Mouse (Mus musculus): ENCODE measurements around the gene Zfp318. TPM values are rescaled to one million over a fixed set of nuclear protein-coding genes. Genes with fewer than 3 reads are reported as not detected.

The Zfp318 gene
- total and polyA plus RNA-seq, 3 experiments = 7.1 to 15.6 (median 14.9) TPM

DNA sequence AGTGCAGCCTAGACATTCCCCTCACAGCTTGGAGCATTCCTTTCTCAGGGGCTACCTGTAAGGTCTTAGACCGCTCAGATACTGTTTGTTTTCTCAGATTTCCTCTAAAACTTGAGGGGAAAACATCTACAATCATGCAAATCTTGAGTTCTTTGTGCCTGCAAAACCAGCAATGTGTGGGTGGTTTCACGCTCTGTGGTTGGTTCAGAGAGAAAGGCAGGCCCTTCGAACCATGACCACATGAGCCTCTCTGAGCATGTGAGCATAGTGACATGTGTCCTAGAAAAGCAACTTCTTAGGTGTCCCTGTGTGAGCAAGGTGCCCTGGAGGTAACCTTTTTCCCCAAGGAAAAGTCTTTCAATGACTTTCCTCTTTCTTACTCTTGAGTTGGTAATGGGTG lies 5.0 kb upstream of the Zfp318 start:
- Histone ChIP-seq H3K79me2 (replicated peaks; ENCODE audit: control insufficient read depth, insufficient read depth, low read length) (no peaks in the 10 kb centered on the region), H3K36me3 (ENCODE audit: control insufficient read depth, insufficient read depth, low read length) (no peaks in the 10 kb centered on the region), H3K27me3 (ENCODE audit: control insufficient read depth, insufficient read depth, low read length) (peaks cover 2% of the 10 kb centered on the region; the same call in 1 of the 2 replicates), H3K4me3 (no peak overlapping the region), H3K4me1 (ENCODE audit: control insufficient read depth, insufficient read depth, low read length) (no peaks in the 10 kb centered on the region), H3K9ac (ENCODE audit: low read depth, low read length) (no peak overlapping the region), H3K27ac (no peak overlapping the region)
- intact Hi-C loops (cut with DNase I) = no loop called here
- TF ChIP-seq CTCF (IDR thresholded peaks at IDR 0.05) (no peak), EP300 (IDR thresholded peaks at IDR 0.05; ENCODE audit: insufficient read depth, low read depth, low read length) (no peak), POLR2A (IDR thresholded peaks at IDR 0.05; ENCODE audit: insufficient read depth, low read depth, low read length) (no peak)
- no peak for DNase-seq
- 84% methylated on average over 3 of the region's 3 CpGs for WGBS

DNA sequence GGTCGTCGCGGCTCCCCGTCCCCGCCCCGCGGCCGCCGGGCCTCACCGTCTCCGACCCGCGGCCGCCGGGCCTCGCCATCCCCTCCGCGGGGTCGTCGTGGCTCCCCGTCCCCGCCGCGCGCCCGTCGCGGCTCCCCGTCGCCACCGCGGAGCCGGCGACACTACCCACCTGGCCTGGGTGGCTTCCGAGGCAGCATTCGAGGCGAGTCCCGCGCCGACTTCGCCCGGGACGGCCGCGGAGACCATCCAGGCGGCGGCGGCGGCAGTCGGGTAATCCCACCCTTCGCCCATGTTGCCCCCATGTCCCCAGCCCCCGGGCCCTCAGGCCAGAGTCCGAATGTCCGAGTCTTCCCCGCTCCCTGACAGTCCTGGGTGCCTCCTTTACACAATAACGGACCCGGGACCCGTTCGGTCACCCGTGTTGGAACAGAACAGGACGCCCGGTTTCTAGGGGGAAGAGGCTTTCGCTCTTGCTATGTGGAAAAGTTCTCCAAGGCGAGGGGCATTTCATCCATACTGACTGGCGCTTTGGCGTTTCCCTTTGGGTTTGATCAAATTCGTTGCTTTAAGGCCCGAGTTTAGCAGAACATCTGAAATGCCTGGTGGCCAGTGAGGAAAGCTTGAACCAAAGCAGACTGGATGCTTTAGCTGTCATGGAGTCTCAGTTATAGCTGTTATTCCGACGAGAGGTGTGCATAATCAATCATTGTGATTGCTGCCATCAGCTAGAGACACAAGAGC lies 700 bp downstream of the Zfp318 start:
- Histone ChIP-seq H3K9ac (ENCODE audit: low read depth, low read length) (peak overlapping the region; percentile 97), H3K4me3 (peak overlapping the region; percentile 80), H3K36me3 (ENCODE audit: control insufficient read depth, insufficient read depth, low read length) (peaks cover 4% of the 10 kb centered on the region), H3K27me3 (ENCODE audit: control insufficient read depth, insufficient read depth, low read length) (no peaks in the 10 kb centered on the region), H3K4me1 (ENCODE audit: control insufficient read depth, insufficient read depth, low read length) (peaks cover 2% of the 10 kb centered on the region; the same call in 1 of the 2 replicates), H3K79me2 (replicated peaks; ENCODE audit: control insufficient read depth, insufficient read depth, low read length) (0 out of 2 replicates have a peak, but pooled peaks cover 1% of the 10 kb centered on the region), H3K27ac (peak overlapping the region; percentile 81)
- TF ChIP-seq CTCF (IDR thresholded peaks at IDR 0.05) (no peak), EP300 (IDR thresholded peaks at IDR 0.05; ENCODE audit: insufficient read depth, low read depth, low read length) (no peak), POLR2A (IDR thresholded peaks at IDR 0.05; ENCODE audit: insufficient read depth, low read depth, low read length) (no peak)
- peak in 1 of 2 experiments; percentile 64 for DNase-seq
- intact Hi-C loops (cut with DNase I) = loop anchor here (5.0 kb wide), 2 partner anchors 117 to 137 kb away; partner anchors contain the start of genes Polr1c and Yipf3
- 1% methylated on average over 70 of the region's 70 CpGs for WGBS

DNA sequence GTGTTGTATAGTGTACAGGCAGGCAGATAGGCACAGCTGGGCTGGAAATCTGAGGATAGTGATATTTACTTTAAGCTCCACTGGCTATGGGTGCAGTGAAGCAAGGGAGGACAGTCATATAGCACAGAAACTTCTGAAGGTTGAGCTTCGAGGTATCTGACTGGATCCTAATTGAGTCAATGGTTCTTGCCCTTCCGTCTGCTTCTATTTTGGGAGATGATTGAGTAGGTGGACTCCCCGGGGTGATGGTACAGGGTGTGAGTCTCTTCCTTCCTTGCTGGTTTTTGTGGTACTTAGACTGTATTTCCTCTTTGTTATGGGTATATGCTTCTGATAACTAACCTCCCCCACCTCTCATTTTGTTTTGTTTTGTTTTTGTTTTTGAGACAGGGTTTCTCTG lies 4.7 kb downstream of the Zfp318 start:
- Histone ChIP-seq H3K4me1 (ENCODE audit: control insufficient read depth, insufficient read depth, low read length) (peaks cover 2% of the 10 kb centered on the region; the same call in 1 of the 2 replicates), H3K9ac (ENCODE audit: low read depth, low read length) (no peak overlapping the region), H3K27me3 (ENCODE audit: control insufficient read depth, insufficient read depth, low read length) (no peaks in the 10 kb centered on the region), H3K36me3 (ENCODE audit: control insufficient read depth, insufficient read depth, low read length) (peaks cover 4% of the 10 kb centered on the region), H3K79me2 (replicated peaks; ENCODE audit: control insufficient read depth, insufficient read depth, low read length) (0 out of 2 replicates have a peak, but pooled peaks cover 1% of the 10 kb centered on the region), H3K4me3 (no peak overlapping the region), H3K27ac (no peak overlapping the region)
- DNase-seq = no peak
- TF ChIP-seq CTCF (IDR thresholded peaks at IDR 0.05) = no peak
- no peak for TF ChIP-seq EP300 (IDR thresholded peaks at IDR 0.05; ENCODE audit: insufficient read depth, low read depth, low read length)
- TF ChIP-seq POLR2A (IDR thresholded peaks at IDR 0.05; ENCODE audit: insufficient read depth, low read depth, low read length) = no peak
- intact Hi-C loops (cut with DNase I) = no loop called here
- 34% methylated on average over 3 of the region's 3 CpGs for WGBS

DNA sequence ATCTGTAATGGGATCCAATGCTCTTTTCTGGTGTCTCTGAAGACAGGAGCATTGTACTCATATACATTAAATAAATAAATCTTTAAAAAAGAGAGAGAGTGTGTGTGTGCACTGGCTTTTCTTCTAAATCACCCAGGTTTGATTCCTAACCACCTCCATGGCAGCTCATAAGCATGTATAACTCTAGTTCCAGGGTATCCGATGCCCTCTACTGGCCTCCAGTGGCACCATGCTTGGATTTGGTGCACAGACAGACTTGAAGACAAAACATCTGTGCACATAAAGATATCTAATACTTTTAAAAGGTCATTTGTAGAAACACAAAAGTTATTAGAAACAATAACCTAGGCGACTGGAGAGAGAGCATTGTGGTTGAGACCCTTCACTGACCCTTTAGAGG lies 9.5 kb downstream of the Zfp318 start:
- H3K27ac ChIP-seq = no peak overlapping the region
- peak; percentile 74 for TF ChIP-seq CTCF (IDR thresholded peaks at IDR 0.05)
- TF ChIP-seq EP300 (IDR thresholded peaks at IDR 0.05; ENCODE audit: insufficient read depth, low read depth, low read length) = no peak
- 0 out of 2 replicates have a peak, but pooled peaks cover 1% of the 10 kb centered on the region for H3K79me2 ChIP-seq (replicated peaks; ENCODE audit: control insufficient read depth, insufficient read depth, low read length)
- no peaks in the 10 kb centered on the region for H3K27me3 ChIP-seq (ENCODE audit: control insufficient read depth, insufficient read depth, low read length)
- intact Hi-C loops (cut with DNase I) = no loop called here
- no peak overlapping the region for H3K4me3 ChIP-seq
- peaks cover 3% of the 10 kb centered on the region for H3K36me3 ChIP-seq (ENCODE audit: control insufficient read depth, insufficient read depth, low read length)
- H3K9ac ChIP-seq (ENCODE audit: low read depth, low read length) = no peak overlapping the region
- WGBS = 55% methylated on average over 2 of the region's 2 CpGs
- peak in 1 of 2 experiments; percentile 39 for DNase-seq
- no peaks in the 10 kb centered on the region for H3K4me1 ChIP-seq (ENCODE audit: control insufficient read depth, insufficient read depth, low read length)

DNA sequence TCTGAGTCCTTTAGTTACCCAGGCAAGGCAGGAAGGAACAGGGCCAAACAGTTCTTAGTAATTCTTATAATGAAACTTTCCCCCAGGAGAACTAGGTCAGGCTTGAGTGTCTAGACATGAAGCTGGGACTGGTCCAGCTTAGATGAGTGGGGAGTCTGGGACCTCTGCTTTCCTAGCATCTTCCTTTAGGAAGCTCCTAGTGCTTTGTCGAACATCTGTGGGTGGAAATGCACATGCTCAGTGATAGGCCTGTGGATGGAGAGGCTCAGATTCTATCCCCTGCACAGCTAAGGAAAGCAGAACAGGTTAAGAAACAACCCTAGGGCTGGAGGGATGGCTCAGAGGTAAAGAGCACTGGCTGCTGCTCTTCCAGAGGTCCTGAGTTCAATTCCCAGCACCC lies 11.1 kb downstream of the Zfp318 start:
- no peaks in the 10 kb centered on the region for H3K36me3 ChIP-seq (ENCODE audit: control insufficient read depth, insufficient read depth, low read length)
- WGBS = 73% methylated on average over 1 of the region's 1 CpGs
- intact Hi-C loops (cut with DNase I) = no loop called here

DNA sequence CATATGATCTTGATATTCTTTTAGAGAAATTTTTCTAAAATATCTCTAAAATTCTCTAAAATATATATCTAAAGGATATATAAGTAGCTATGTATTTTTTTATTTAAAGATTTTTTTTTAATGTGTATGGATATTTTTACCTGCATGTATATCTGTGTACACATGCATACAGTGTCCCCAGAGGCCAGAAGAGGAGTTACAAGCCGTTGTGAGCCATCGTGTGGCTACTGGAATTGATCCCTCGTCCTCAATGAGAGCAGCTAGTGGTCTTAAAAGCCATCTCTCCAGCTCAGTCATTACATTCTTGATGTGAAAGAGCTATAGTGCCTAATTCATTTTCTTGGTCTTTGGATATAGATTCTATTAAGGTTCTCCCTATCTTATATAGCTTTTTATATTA lies 24.9 kb downstream of the Zfp318 start:
- Histone ChIP-seq H3K79me2 (replicated peaks; ENCODE audit: control insufficient read depth, insufficient read depth, low read length) (no peaks in the 10 kb centered on the region), H3K9ac (ENCODE audit: low read depth, low read length) (no peak overlapping the region), H3K4me1 (ENCODE audit: control insufficient read depth, insufficient read depth, low read length) (0 out of 2 replicates have a peak, but pooled peaks cover 2% of the 10 kb centered on the region), H3K27ac (no peak overlapping the region), H3K36me3 (ENCODE audit: control insufficient read depth, insufficient read depth, low read length) (peaks cover 13% of the 10 kb centered on the region), H3K27me3 (ENCODE audit: control insufficient read depth, insufficient read depth, low read length) (no peaks in the 10 kb centered on the region), H3K4me3 (no peak overlapping the region)
- intact Hi-C loops (cut with DNase I) = no loop called here
- no peak for DNase-seq
- TF ChIP-seq POLR2A (IDR thresholded peaks at IDR 0.05; ENCODE audit: insufficient read depth, low read depth, low read length) = no peak
- TF ChIP-seq CTCF (IDR thresholded peaks at IDR 0.05) = peak; percentile 63
- no peak for TF ChIP-seq EP300 (IDR thresholded peaks at IDR 0.05; ENCODE audit: insufficient read depth, low read depth, low read length)
- 35% methylated on average over 3 of the region's 3 CpGs for WGBS

More for the DNA sequence above, 11.1 kb downstream of the Zfp318 start:
- DNase-seq = no peak
- no peaks in the 10 kb centered on the region for H3K79me2 ChIP-seq (replicated peaks; ENCODE audit: control insufficient read depth, insufficient read depth, low read length)
- H3K27me3 ChIP-seq (ENCODE audit: control insufficient read depth, insufficient read depth, low read length) = no peaks in the 10 kb centered on the region
- no peak for TF ChIP-seq EP300 (IDR thresholded peaks at IDR 0.05; ENCODE audit: insufficient read depth, low read depth, low read length)
- TF ChIP-seq POLR2A (IDR thresholded peaks at IDR 0.05; ENCODE audit: insufficient read depth, low read depth, low read length) = no peak
- TF ChIP-seq CTCF (IDR thresholded peaks at IDR 0.05) = no peak
- no peak overlapping the region for H3K9ac ChIP-seq (ENCODE audit: low read depth, low read length)
- H3K27ac ChIP-seq = no peak overlapping the region
- H3K4me3 ChIP-seq = no peak overlapping the region
- H3K4me1 ChIP-seq (ENCODE audit: control insufficient read depth, insufficient read depth, low read length) = no peaks in the 10 kb centered on the region

All from heart, adult 2 months (tissue).